Mouse (Mus musculus): ENCODE data around the gene Gm17949.

- TF ChIP-seq CTCF (IDR thresholded peaks at IDR 0.05; ENCODE audit: borderline replicate concordance, insufficient read depth, low read length) (no peak), POLR2A (IDR thresholded peaks at IDR 0.05; ENCODE audit: low read depth, low read length) (no peak)
Observed at GRCm38 (mm10) chr17:57058891-57059485, 47.7 kb downstream of the Gm17949 start, which contains the start of gene Crb3.

Measured in embryonic fibroblast, embryonic 13.5 days (primary cell).